Mouse (Mus musculus): ENCODE data around the gene Prl7b1.

Prl7b1 gene

DNA sequence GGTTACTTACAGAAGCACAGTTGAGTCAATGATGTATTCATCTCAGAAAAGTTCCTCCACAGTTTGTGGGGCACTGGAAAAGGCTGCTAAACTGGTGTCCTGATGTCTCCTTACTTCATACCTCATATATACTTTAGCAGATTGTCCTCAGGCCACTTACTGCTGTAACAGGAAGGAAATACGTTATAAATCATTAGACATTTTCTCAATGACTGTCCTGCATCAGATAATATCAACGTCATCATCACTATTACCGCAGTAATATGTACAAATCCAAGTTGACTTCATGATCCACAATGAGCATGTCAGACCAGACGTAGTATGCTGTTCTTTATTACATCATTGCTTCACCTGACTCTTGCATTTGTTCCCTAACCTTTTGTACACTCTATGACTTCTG, at the start of gene Prl7b1:
Gene Prl7b1, minus strand, starts transcription at position 101 of the 400 bp plus-strand sequence.
- in situ Hi-C loops (cut with MboI, MseI), result no loop called here

DNA sequence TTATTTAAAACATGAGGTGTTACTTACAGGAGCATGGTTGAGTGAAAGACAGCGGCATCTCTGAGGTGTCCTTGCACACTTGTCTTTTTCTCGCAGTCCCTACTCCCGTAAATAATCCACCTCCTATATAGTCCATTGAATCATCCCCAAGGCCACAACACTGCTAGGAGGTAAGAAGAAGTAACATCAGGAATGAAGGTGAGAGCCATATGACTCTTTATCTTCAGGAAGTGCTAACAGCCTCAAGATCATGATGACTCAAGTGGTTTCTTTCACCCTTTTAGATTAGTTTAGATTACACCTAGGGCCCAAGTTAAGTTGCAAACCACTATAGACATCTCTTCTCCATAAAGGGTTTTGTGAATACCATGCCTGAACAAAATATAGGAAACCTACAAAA, 32.0 kb upstream of the Prl7b1 start, which contains the start of gene Prl7a1:
Gene Prl7a1, minus strand, starts transcription at position 101 of the 400 bp plus-strand sequence.
- in situ Hi-C loops (cut with MboI, MseI), result no loop called here

DNA sequence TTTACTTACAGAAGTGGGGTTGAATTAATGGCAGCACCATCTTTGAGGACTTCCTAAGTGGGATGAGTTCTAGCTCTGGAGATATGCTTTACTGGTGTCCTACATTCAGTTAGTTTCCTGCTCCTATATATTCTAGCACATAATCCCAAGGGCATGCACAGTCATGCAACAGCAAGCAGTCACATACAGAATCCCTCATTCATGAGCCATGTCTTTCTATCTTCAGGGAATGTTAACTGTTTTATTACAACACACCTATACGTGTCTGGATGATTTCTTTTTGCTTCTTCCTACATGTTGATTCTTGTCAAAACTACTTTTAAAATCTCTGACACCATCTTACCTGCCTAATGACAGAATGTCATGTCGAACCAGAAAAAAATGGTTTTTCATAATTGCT, 28.3 kb downstream of the Prl7b1 start, which contains the start of gene Prl8a1:
Gene Prl8a1, minus strand, starts transcription at position 101 of the 400 bp plus-strand sequence.
- in situ Hi-C loops (cut with MboI, MseI), result no loop called here

DNA sequence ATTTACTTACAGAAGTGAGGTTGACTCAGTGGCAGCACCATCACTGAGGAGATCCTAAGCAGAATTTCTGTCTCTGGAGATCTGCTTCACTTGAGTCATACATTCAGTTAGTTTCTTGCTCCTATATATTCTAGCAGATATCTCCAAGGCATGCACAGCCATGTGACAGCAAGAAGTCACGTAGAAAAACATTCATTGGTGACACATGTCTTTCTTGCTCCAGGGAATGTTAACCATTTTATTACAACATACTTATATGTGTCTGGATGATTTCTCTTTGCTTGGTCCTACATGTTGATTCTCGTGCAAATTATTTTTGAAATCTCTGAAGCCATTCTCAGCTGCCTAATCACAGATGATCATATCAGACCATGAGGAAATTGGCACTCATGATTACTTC, 45.9 kb downstream of the Prl7b1 start, which contains the start of gene Prl8a9:
Gene Prl8a9, minus strand, starts transcription at position 101 of the 400 bp plus-strand sequence.
- in situ Hi-C loops (cut with MboI, MseI), result no loop called here

DNA sequence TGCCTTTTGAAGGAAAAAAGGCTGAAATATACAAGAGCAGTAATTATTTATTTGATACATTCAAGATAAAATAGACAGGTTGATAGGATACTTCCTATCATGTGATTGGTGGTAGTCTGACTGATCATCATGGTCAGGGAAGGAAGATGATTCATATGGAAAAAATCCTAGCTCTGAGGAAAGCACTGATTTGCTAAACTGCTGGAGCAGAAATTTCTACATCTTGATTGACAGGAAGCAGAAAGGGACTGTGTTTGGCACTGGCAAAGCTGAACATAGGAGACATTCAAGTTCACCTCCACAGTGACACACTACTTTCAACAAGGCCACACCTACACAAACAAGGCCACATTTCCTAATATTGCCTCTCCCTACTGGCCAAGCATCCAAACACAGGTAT, 57.0 kb downstream of the Prl7b1 start:
- in situ Hi-C loops (cut with MboI, MseI), result no loop called here

Data from regulatory T cell (primary cell).